Mouse (Mus musculus): ENCODE results near the gene Bcl7b. TPM values are rescaled to one million over a fixed set of nuclear protein-coding genes. Genes with fewer than 3 reads are reported as not detected.

Gene Bcl7b
- 33.8 and 36.7 TPM in 2 replicates for polyA plus RNA-seq (2012; rRNA removed)

- H3K36me3 ChIP-seq (ENCODE audit: control insufficient read depth, insufficient read depth, low read length) = no peaks in the 10 kb centered on the region; the same call in none of the 2 replicates
- no peaks in the 10 kb centered on the region for H3K27me3 ChIP-seq (ENCODE audit: control insufficient read depth, insufficient read depth, low read length)
- peaks cover 7% of the 10 kb centered on the region for H3K4me1 ChIP-seq (ENCODE audit: control insufficient read depth, insufficient read depth, low read length)
- peak within 1 kb of the TSS; percentile 98 for H3K27ac ChIP-seq (ENCODE audit: control insufficient read depth, insufficient read depth, low read depth, low read length)
- peak; percentile 86 for TF ChIP-seq POLR2A (IDR thresholded peaks at IDR 0.05; ENCODE audit: control insufficient read depth, low read depth, low read length)
- TF ChIP-seq CTCF (IDR thresholded peaks at IDR 0.05; ENCODE audit: control insufficient read depth, insufficient read depth, insufficient replicate concordance, low read depth, low read length) = 0 out of 2 replicates have a peak, but pooled peaks have one; percentile 2
- H3K4me3 ChIP-seq (ENCODE audit: control insufficient read depth, low read depth, low read length) = peak within 1 kb of the TSS; percentile 91
Observed at GRCm38 (mm10) chr5:135168063-135169062, at the start of gene Bcl7b. Gene Bcl7b (plus strand): TSS chr5:135168283.

GRCm38 (mm10) chr5:135118589-135119081 lies 49.4 kb upstream of the Bcl7b start:
- Histone ChIP-seq H3K27ac (ENCODE audit: control insufficient read depth, insufficient read depth, low read depth, low read length) (no peak overlapping the region), H3K4me3 (ENCODE audit: control insufficient read depth, low read depth, low read length) (no peak overlapping the region), H3K36me3 (ENCODE audit: control insufficient read depth, insufficient read depth, low read length) (no peaks in the 10 kb centered on the region), H3K4me1 (ENCODE audit: control insufficient read depth, insufficient read depth, low read length) (peaks cover 13% of the 10 kb centered on the region), H3K27me3 (ENCODE audit: control insufficient read depth, insufficient read depth, low read length) (no peaks in the 10 kb centered on the region)
- TF ChIP-seq CTCF (IDR thresholded peaks at IDR 0.05; ENCODE audit: control insufficient read depth, insufficient read depth, insufficient replicate concordance, low read depth, low read length) = peak; percentile 73
- no peak for TF ChIP-seq POLR2A (IDR thresholded peaks at IDR 0.05; ENCODE audit: control insufficient read depth, low read depth, low read length)

- Histone ChIP-seq H3K4me1 (ENCODE audit: control insufficient read depth, insufficient read depth, low read length) (peaks cover 14% of the 10 kb centered on the region), H3K36me3 (ENCODE audit: control insufficient read depth, insufficient read depth, low read length) (no peaks in the 10 kb centered on the region), H3K27me3 (ENCODE audit: control insufficient read depth, insufficient read depth, low read length) (no peaks in the 10 kb centered on the region), H3K4me3 (ENCODE audit: control insufficient read depth, low read depth, low read length) (no peak overlapping the region), H3K27ac (ENCODE audit: control insufficient read depth, insufficient read depth, low read depth, low read length) (no peak overlapping the region)
- TF ChIP-seq CTCF (IDR thresholded peaks at IDR 0.05; ENCODE audit: control insufficient read depth, insufficient read depth, insufficient replicate concordance, low read depth, low read length) (no peak), POLR2A (IDR thresholded peaks at IDR 0.05; ENCODE audit: control insufficient read depth, low read depth, low read length) (no peak)
Observed at GRCm38 (mm10) chr5:135120753-135121152, 47.3 kb upstream of the Bcl7b start.

GRCm38 (mm10) chr5:135126121-135126520 lies 42.0 kb upstream of the Bcl7b start:
- no peak for TF ChIP-seq POLR2A (IDR thresholded peaks at IDR 0.05; ENCODE audit: control insufficient read depth, low read depth, low read length)
- no peak for TF ChIP-seq CTCF (IDR thresholded peaks at IDR 0.05; ENCODE audit: control insufficient read depth, insufficient read depth, insufficient replicate concordance, low read depth, low read length)
- Histone ChIP-seq H3K36me3 (ENCODE audit: control insufficient read depth, insufficient read depth, low read length) (no peaks in the 10 kb centered on the region), H3K4me3 (ENCODE audit: control insufficient read depth, low read depth, low read length) (no peak overlapping the region), H3K27ac (ENCODE audit: control insufficient read depth, insufficient read depth, low read depth, low read length) (no peak overlapping the region), H3K27me3 (ENCODE audit: control insufficient read depth, insufficient read depth, low read length) (no peaks in the 10 kb centered on the region), H3K4me1 (ENCODE audit: control insufficient read depth, insufficient read depth, low read length) (peaks cover 6% of the 10 kb centered on the region)

- no peak overlapping the region for H3K4me3 ChIP-seq (ENCODE audit: control insufficient read depth, low read depth, low read length)
- no peak overlapping the region for H3K27ac ChIP-seq (ENCODE audit: control insufficient read depth, insufficient read depth, low read depth, low read length)
- no peaks in the 10 kb centered on the region for H3K36me3 ChIP-seq (ENCODE audit: control insufficient read depth, insufficient read depth, low read length)
- no peak for TF ChIP-seq CTCF (IDR thresholded peaks at IDR 0.05; ENCODE audit: control insufficient read depth, insufficient read depth, insufficient replicate concordance, low read depth, low read length)
- H3K27me3 ChIP-seq (ENCODE audit: control insufficient read depth, insufficient read depth, low read length) = no peaks in the 10 kb centered on the region
- H3K4me1 ChIP-seq (ENCODE audit: control insufficient read depth, insufficient read depth, low read length) = peaks cover 3% of the 10 kb centered on the region; the same call in 1 of the 2 replicates
Observed at GRCm38 (mm10) chr5:135127669-135128068, 40.4 kb upstream of the Bcl7b start.

- no peaks in the 10 kb centered on the region for H3K36me3 ChIP-seq (ENCODE audit: control insufficient read depth, insufficient read depth, low read length)
- H3K27ac ChIP-seq (ENCODE audit: control insufficient read depth, insufficient read depth, low read depth, low read length) = no peak overlapping the region
- peaks cover 7% of the 10 kb centered on the region for H3K4me1 ChIP-seq (ENCODE audit: control insufficient read depth, insufficient read depth, low read length)
- H3K27me3 ChIP-seq (ENCODE audit: control insufficient read depth, insufficient read depth, low read length) = no peaks in the 10 kb centered on the region
- TF ChIP-seq POLR2A (IDR thresholded peaks at IDR 0.05; ENCODE audit: control insufficient read depth, low read depth, low read length) (no peak), CTCF (IDR thresholded peaks at IDR 0.05; ENCODE audit: control insufficient read depth, insufficient read depth, insufficient replicate concordance, low read depth, low read length) (no peak)
- no peak overlapping the region for H3K4me3 ChIP-seq (ENCODE audit: control insufficient read depth, low read depth, low read length)
Observed at GRCm38 (mm10) chr5:135129747-135130146, 38.3 kb upstream of the Bcl7b start.

- Histone ChIP-seq H3K27me3 (ENCODE audit: control insufficient read depth, insufficient read depth, low read length) (no peaks in the 10 kb centered on the region), H3K27ac (ENCODE audit: control insufficient read depth, insufficient read depth, low read depth, low read length) (no peak overlapping the region), H3K4me1 (ENCODE audit: control insufficient read depth, insufficient read depth, low read length) (peaks cover 7% of the 10 kb centered on the region), H3K4me3 (ENCODE audit: control insufficient read depth, low read depth, low read length) (peak overlapping the region; percentile 23; the same call in 1 of the 2 replicates), H3K36me3 (ENCODE audit: control insufficient read depth, insufficient read depth, low read length) (no peaks in the 10 kb centered on the region)
- no peak for TF ChIP-seq POLR2A (IDR thresholded peaks at IDR 0.05; ENCODE audit: control insufficient read depth, low read depth, low read length)
- no peak for TF ChIP-seq CTCF (IDR thresholded peaks at IDR 0.05; ENCODE audit: control insufficient read depth, insufficient read depth, insufficient replicate concordance, low read depth, low read length)
Observed at GRCm38 (mm10) chr5:135133736-135134405, 34.2 kb upstream of the Bcl7b start.

Data from testis, adult 2 months (tissue).